Mouse (Mus musculus): ENCODE data around the gene C1qtnf7.

DNA sequence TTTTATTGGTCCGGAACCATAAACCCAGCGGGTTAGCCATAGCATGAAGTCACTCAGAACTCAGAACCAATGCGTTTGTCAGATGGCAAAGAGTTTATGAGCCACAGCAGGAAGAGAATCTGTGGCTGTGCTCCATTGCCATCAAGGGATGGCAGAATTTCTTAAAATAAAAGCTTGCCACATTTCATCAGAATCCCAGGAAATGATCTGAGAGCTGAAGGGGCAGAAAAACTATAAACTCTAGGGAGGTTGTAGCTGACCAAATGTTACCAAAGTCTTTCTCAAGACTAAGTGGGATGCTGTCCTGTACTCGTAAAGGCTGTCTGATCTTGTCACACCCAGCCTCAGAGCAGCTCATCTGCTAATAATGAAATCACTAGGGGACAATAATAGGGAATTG is 110.1 kb downstream of the C1qtnf7 start:
- TF ChIP-seq CTCF (IDR thresholded peaks at IDR 0.05; ENCODE audit: low read depth) (no peak), EP300 (IDR thresholded peaks at IDR 0.05; ENCODE audit: low read depth) (no peak)
